Mouse (Mus musculus) kidney, postnatal 10 days (tissue): Measurements from ENCODE around the gene Slc26a9.

Experiments
- DNase-seq: peaks from one replicate; pipeline ENCODE4 v3.0.0; 2021; ENCODE audit warnings: mixed read lengths

The Slc26a9 gene

DNA sequence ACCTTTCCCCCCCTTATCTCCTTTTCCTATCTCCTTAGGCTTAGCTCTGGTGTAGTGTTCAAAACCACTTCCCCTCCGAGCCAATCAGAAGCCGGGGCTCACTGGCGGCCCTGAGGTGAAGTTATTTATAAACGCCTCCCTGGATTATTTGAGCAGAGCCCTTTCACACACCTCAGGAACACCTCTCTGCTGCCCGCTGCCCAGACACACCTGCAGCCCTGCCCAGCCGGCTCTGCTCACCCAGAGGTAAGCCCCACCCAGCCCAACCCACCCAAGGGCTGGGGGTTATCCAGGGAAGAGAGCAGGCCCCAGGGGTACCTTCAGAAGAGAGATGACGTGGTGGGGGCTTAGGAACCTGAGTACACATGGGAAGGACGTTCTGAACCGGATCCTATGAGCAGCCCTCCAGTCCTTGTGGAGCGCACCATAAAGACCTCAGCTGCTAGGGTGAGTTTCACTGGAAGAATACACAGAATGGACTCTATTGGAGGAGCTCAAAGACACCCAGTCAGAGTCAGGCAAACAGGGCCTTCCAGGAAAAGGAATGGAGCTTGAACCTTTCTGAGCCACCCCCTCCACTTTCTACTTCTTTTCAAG lies at the start of gene Slc26a9:
Gene Slc26a9, plus strand, starts transcription at position 155 of the 597 bp plus-strand sequence.
- DNase-seq, result no peak

DNA sequence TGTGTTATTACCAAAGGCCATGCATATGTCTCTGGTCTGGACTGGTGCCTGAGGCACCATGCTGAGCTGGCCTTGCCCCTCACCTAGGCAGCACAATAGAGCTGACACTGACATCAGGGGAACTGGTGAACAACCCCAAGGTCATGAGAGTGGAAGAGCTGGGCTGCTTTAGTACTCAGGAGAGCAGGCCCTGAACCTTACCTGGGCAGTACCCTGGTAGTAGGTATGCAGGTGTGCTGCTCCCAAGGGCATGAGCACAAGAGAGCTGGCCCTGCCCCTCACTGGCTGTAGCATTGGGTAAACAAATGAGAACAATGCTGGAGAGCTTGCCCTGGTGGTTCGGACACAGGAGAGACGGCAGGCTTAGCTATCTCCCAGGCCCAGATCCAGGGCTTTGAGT lies 48.5 kb upstream of the Slc26a9 start:
- DNase-seq, result no peak

DNA sequence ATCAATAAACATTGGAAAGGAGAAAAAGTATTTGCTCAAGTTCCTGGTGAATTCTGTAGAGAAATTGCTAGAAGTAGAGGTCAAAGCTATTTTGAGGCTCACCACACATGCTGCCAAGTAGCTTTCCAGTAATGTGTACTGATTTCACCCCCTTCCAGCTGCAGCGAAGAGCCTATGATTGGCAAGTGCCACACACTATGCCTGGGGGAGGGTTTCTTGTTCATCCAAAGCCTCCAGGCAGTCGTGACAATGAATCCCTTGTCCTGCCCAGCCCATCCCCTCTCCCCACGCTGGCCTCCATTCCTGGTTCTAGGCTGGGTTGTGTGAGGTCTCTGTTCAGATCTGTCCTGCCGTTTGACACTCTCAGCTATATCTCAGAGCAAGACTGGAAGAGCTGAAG lies 47.5 kb upstream of the Slc26a9 start:
- DNase-seq, result no peak

DNA sequence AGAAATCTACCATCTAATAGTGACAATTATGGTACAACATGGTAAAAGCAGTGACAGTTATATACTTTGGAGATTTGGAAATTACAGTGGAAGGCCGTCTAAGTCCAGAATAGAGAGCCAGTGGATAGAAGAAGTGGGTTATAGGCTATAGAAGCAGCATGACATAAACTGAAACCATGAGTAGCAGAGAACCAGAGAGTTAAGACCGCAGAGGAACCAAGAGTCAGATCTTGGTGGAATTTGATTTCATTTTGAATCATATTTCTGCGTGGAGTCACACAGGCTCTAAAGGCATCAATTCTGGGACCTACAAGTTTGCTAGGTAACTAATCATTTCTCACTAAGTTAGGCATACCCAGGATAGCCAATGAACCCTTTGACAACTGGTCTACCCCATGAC lies 45.1 kb upstream of the Slc26a9 start:
- no peak for DNase-seq

DNA sequence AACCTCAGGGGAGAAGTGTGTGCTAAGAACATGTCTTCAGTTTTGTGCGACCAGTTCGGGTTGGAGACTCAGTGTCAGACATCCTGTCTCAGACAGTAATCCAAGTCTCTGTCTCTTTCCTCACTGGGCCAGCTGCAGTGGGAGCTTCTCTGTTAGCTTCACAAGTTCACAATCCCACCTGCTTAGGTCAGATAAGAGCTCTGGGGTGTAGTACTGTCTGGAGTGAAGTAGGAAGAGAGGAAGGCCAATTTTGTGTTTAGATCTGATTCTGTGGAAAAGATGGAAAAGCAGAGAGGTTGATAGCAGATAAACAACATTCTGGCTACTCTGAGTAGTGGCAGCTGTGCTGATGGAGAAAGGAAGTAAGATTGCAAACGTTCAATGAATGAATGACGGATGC lies 44.2 kb upstream of the Slc26a9 start:
- DNase-seq, result no peak

DNA sequence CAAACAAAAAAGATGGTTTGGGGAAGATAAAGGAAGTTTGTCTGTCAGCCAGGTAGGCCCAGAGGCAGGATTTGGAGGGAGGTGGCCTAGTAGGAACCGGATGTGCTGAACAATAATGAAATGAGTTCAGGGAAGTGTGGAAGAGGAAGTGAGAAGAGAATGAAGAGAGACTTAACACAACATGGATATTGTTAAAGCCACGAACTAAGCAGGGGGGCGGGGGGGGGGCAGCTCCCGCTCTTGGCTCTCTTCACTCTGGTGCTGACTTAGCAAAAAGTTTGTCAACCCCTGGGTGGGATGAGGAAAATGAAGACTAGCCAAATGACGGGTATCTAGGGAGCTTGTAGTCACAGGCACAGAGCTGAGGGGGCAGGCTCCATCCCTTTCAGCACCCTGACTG lies 43.4 kb upstream of the Slc26a9 start:
- no peak for DNase-seq

DNA sequence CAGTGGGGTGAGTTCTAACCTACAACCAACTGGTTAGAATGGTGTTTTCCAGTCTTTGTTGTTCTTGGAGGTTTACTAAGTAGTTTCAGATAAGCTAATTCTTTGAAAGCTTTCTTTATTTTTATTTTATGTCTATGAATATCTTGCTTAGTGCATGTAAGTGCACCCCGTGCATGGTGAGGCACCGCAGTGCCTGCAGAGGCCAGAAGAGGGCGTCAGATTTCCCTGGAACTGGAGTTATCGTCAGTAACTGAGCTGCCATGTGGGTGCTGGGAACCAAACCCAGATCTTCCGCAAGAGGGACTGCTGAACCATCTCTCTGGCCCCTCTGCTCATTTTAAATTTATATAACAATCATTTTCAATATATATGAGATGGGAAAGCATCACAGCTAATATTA lies 42.4 kb upstream of the Slc26a9 start:
- no peak for DNase-seq

DNA sequence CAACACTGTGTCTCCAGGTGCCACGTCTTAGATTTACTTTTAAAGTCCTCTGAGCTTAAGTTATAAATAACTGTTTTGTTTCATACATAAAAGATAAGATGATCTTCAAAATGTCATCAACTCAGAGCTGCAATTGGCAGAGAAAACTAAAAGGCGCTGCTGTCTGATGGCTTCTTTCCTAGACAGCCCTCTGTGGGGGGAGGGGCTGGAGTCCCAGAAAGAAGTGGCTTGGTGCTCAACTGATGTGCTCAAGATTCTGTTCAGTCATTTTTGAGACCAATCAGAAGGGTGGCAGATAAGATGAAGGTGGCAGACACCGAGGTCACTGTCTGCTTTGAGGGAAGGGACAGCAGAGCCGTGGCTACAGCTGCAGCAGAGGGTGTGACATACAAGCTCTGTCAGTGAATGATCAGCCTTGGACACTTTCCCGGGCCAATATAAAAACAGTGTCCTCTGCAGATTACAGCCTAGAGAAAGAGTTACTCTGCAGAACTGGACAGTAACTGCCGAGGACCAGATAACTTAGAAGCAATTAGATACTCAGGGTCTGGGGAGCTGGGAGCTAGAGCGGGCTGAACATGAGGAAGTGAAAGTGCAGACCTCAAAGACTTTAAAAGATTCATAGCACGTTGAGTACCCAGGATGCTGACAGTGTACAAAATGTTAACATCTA lies 41.6 kb upstream of the Slc26a9 start:
- peak; percentile 24 for DNase-seq

DNA sequence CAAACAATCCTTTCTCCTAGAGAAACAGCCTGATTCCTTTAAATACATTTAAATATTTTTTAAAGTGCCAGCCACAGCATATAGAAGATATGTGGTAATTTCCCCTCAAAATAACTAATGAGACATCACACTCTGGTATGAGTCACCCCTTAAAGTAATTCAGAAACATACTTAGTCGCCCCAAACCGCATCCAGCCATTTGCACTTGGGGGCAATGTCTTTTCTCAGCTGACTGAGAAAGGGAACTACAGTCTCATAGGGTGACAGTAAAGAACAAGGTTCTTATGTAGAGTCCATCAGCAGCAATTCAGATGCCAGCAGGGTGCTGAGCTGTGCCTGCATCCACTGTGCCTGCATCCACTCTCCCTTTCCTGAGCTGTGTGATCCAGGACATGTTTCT lies 40.3 kb upstream of the Slc26a9 start:
- DNase-seq, result no peak

DNA sequence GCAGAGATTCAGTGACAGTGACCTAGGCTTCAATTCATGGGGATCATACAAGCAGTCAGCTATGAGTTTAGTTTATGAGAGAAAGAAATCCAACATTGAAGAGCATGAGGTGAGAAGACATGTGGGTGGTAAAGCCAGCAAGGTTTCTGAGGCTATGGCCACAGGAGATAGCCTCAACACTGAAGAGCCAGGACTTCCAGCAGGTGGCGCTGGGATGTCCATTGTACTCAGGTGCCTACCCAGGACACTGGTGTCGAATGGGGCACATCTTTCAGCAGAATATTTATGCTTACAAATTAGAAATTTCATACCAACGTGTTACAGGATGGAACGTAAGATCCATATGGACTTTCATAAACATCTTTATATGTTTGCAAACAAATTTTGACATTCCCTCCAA lies 35.5 kb upstream of the Slc26a9 start:
- DNase-seq, result peak; percentile 80

DNA sequence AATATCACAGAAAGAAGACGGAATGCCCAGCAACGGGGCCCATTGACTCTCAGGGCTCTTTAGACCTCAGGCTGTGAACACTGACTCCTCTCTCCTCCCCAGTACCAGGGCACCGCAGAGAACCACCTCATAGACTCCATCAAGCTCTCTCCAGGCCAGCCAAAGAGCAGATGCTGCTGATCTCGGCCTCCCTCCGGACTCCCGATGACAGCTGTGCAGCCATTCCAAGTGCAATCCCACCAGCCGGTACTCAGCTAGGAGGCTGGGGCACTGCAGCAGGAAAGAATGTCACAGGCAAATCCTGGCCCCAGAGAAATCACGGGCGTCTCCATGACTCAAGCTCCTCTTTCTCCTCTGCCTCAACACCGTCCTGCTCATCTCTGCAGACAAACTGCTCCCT lies 32.3 kb upstream of the Slc26a9 start:
- DNase-seq, result no peak

DNA sequence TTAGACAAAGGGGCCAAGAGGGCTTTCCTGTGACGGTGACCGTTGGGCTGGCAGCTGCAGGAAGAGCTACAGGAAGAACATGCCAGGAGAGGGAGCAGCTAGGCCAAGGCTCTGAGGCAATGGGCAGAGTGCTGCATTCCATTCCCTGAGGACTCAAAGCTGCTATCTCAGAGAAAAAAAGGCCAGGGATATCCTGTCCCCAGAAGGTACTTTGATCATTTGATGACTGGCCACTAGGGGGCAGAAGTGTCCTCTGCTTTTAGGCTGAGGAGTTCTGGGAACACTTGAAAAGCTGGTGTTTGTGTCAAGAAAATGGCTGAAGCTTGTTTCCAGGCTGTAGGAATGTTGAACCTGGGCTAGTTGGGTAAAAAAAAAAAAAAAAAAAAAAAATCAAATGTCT lies 31.4 kb upstream of the Slc26a9 start:
- DNase-seq, result peak; percentile 93

DNA sequence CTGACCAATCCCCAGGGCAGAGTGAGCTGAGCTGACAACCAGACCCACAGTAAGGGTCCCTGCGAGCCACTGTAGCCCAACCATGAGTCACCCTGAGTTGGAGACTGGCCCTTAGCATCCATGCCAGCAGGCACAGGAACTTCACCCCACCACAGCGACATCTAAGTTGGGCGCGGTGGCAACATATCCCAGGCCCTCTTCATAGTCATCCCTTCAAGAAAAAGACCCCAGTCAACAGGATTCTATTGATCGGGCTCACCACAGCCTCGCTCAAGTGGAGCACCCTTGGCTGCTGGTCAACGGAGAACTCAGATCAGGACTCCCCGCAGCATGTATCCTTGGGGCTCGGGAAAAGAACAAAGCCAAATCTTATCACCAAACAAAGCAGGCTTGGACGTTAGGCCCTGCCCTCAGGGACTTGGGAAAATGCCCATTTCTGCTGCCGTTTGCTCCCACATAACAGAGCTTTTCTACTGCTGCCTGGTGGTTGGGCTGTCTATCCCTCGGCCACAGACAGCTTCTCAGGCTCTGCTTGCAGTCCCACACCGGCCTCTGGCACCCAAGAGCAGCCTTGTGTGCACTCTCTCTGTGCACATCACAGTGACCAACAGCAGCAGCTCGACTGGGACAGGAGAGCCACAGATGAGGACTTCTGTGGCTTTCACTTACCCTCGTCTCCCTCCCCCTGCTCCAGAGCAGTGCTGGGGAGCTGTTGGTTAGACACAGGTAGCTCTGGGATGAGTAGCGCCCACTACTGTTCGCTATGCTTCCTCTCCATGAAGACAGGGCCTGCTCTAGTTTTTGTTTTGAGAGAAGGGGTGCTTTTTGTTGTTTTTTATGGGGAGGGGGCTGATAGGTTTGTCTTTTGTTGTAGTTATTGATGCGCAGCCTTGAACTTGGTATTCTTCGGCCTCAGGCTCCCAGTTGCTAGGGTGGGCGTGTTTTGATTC lies 29.2 kb upstream of the Slc26a9 start:
- peak; percentile 15 for DNase-seq

DNA sequence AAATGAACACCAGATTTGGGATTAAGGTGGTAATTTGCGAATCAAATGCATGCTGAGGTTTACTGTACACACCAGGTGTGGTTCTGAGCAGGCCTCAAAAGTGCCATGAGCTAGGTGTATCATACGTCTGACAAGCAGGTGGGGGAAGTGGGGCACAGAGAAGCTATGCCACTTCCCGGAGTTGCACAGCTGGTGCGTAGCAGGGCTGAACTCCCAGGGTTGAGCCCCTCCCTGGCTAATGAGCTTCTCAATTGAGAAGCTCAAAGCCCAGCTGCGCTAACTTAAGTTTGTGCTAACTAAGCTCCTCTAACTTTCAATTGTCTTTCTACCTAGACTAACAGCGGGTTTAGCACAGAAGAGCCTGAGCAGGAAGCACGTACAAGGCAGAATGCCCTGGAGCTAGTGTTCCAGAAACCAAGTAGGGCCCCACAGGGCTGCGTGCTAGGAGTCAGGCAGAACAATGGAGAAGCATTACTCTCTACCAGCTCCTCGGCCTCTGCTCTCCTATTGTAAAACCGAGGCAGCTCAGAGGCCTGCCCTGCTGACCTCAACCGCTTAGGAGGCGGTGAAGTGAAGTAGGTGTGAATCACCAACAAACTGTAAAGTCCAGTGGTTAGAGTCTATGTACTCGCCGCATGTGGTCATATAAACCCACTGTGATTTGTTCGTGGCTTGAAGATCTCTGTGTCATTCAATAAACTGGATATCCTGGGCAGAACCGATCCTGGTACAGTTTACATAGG lies 24.7 kb upstream of the Slc26a9 start:
- no peak for DNase-seq

DNA sequence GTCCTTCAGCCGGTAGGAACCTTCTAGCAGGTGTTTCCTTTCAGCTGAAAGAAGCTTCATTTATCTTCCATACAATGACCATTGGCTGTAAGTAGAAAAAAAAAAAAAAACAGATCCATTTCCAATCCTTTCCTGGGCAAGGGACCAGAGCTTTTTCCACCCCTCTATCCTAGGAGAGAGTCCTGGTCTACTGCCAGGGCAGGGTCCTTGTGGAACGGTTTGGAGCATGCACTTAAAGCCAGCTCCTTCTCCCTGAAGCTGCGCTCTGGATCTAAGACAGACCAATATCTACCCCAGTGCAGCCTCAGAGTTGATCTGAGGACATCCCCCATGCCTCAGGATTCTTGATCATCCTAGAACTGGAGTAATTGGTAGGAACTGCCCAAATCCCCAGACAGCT lies 21.8 kb upstream of the Slc26a9 start:
- DNase-seq, result no peak

DNA sequence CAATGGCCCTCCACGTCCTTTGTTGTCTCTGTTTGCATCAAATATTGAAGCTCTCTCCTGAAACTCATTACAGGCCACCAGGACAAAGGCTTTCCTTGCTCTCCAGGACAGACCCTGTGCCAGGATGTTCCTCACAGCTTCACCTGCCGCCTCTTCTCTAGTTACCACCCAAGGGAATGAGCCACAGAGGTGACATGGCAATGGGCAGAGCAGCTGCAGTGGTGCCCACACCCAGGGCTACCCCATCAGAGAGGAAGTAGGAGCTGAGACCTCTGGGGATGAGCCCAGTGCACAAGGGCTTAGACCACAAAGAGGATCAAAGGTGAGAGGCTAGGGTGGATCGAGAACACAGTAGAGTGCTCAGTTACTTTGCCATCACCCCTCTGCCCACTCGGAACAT lies 20.3 kb upstream of the Slc26a9 start:
- DNase-seq, result no peak

DNA sequence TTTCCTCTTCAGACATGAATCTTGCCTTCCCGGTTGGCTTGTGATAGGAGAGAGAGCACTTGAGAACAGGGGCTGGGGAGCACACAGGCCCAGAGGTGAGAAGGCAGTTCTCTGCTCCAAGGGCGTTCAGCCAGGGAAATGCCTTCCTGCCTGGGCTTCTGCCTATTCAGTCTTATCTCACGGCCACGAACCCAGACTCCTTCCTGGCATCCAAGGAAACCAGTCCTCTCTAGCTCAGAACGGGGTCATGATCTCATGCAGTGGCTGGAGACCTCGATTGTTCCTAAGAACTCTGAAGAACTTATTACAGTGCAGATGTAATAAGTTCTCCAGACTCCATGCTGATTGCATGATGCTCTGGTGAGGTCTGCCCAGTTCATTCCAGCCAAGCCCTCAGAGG lies 17.2 kb upstream of the Slc26a9 start:
- DNase-seq, result peak; percentile 31

DNA sequence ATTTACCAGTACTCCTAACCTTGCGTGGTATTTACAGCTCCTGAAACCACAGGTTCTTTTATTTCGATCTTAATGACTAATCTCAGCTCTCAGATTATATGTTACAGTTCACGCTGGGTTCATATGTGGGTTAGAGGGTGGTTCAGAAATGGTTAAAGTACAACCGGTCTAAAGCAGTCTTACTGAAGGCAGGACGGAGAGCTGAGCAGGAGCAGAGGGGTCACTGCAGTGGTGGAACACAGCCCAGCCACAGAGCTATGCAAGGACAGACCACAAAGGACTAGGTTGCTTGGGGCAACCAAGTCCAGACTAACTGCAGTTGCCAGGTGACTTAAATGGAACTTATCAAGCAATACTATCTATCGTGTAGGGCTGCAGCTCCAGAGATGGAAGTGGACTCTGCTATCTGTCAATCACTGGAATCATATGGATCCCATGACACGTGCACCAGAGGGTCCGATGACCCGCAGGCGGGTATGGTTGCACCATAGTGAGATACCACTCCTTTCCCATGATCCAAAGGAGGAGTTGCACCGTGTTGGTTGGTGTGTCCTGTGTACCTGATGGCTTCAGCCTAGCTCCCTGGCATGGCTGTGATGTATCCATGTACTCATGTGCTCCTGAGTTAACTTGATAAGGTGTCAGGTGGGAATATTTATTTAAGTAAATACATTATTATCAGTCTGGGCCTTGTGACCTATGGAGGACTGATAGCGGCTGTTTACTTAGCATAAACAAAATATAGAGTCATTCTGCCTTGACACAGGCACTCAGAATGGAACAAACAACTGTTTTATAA lies 13.0 kb upstream of the Slc26a9 start:
- peak; percentile 29 for DNase-seq

DNA sequence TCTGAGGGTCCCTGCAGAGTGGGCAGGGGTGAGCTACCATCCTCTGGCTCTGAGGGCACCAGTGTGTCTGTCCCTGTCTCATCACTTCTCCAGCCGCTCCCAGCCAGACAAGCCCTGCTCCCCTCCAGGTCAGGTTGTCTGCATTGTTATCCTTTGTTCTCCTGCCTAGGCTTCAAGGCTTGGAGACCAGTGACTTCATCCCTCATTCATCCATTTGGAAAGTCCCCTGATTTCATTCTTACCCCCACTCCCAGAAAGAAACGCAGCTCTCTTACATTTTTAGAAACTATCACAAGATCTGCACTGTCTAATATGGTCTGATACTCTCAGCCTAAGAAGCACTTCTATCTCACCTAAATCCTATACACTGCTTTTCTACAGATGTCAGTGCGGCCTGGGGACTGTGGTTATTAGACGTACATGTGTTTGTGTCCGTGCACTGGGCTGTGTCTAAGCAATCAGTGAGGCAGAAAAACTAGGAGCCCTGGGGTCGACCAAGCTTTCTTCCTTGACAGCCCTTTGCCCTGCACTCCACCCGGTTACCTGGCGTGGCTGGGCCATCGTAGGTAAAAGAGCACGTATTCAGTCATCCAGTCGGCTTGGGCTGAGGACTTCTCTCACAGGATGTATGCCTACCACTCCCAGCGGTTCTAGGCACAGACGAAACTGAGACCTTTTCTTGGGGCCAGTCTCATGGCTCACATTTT lies 10.2 kb upstream of the Slc26a9 start:
- DNase-seq, result peak; percentile 54

DNA sequence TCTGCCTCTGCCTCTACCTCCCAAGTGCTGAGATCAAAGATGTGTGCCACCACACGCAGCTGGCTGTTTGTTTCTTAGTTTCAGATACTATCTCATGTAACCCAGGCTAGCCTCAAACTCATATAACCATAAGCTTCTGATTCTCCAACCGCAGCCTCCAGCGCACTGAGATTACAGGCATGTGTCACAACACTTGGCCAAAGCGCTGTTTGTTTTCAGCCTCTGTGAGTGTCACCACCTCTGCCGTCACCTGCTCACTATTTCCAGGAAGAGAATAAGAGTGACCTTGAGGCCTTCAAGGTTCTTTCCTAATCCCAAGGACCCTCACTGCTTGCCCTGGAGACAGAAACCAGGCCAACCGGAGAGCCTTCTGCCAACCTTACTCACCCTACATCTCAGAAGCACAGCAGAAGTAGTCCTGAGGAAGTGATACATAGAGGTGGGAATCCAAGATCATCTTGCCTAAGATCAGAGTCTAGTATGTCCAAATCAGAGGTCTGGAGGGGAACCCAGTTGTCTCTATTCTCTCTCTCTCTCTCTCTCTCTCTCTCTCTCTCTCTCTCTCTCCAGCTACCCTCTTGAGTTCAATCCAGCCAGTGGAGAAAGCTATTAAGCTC lies 9.1 kb upstream of the Slc26a9 start:
- no peak for DNase-seq

DNA sequence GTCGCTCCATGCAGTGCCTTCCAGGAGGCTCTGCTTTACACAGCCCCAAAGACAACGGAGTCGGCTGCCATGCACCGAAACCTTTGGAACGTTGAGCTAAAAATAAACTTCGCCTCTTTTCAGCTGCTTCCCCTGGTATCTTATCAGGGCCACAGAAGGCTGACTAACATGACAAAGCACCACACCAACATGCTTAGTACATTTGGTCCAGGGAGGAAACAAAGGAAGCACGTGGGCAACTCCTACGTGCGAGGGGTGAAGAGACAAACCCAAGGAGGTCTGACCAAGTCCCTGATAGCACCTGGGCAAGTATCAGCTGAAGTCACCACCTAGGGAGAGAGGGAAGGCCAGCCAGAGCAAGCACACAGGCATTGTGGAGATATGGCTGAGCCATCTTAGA lies 7.3 kb upstream of the Slc26a9 start:
- no peak for DNase-seq
